Mouse (Mus musculus): ENCODE data around the gene Zscan10.

Zscan10 gene

DNA sequence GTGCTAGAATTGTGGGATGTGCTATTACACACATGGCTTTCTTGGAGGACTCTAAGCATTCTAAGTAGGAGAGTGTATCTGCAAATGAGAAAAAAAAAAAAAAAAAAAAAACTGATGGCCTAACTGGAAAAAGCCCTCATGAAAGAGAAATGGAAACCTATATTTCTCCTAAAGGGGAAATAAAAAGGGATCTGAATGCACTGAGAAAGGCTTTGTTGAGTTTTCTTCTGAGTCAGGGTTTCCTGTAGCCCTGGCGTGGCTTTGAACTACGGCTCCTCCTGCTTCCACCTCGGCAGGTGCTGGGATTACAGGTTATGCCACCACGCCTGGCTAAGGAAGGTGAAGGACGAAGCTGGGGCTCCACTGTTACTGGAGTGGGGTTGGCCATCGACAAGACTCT is 53.3 kb downstream of the Zscan10 start:
- DNase-seq: no peak

DNA sequence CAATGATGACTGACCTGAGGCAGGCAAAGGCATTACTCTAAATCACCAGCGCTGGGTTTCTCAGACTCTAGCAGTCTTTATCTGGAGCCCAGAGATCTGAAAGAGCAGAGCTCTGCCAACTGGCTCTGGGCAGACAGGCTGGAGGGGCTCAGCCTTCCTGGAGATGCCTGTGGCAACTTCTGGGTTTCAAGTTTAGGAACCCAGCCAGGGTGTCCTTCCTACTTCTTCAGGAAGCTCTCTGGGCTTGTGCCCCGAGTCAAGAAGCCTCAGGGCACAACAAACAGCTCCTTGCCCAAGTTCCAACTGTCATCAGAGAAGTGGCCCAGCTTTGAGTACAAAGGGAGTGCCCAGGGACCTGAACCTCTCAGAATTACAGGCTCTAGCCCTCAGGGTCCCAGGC is 53.8 kb downstream of the Zscan10 start:
- no peak for DNase-seq

DNA sequence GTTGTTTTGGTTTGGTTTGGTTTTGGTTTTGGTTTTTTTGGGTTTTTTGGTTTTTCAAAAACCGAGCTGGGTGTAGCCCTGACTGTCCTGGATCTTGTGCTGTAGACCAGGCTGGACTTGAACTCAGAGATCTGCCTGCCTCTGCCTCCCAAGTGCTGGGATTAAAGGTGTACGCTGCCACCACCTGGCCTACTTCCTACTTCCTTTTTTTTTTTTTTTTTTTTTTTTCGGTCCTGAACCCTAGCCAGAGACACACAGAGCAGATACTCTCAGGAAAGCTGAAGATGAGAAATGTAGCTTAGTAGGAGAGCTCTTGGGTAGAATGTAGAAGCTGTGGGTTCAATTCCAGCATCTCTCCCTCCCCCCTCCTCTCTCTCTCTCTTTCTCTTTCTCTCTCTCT is 57.8 kb downstream of the Zscan10 start:
- no peak for DNase-seq

DNA sequence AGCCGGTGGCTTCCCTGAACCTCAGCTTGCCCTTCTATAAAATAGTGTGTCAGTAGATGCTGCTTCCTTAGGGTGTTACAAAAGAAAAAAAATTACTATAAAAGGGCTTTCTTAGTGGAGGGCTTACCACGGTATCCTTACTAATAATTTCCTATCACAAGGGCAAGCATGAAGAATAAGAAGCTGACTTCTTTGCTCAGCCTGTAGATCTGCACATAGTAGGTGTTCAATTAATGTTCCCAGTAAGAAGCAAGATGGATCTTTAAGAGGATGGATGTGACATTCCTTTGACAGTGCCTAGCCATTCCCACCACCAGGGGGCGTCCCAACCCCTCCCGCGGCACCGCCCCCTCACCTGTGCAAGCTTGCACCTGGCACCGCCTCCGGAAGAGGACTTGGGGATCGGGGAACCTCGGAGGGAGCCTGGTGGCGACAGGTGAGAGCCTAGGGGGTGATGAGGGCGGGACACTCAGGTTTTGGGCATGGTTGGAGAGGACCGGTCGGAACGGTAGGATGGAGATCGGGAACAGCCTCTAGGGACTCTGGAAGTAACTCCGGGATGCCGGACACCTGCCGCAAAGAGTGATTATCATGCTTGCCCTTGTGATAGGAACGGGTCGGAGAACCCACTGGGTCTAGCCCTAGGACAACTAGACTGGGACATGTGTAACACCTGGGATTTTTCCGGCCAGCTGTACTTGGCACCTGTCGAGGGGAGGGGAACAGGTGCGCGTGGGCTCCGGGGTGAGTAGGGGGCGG is 59.6 kb downstream of the Zscan10 start, which contains the start of gene Bicdl2:
Gene Bicdl2, plus strand, starts transcription at position 390 of the 759 bp plus-strand sequence.
- DNase-seq: no peak
